Mouse (Mus musculus) neural tube, embryonic 11.5 days (tissue): ENCODE measurements around the gene Sorbs1. TPM values are rescaled to one million over a fixed set of nuclear protein-coding genes. Genes with fewer than 3 reads are reported as not detected.

Experiments
- ATAC-seq: fragments of 200-750 bp; cut with Nextera tagmentation; 2 replicates; pipeline ENCODE4 v1.8.0; 2017; ENCODE audit warnings: moderate number of reproducible peaks, mild to moderate bottlenecking, moderate TSS enrichment, moderate library complexity; ENCODE audit not compliant: insufficient read depth, low FRiP score, low TSS enrichment
- DNase-seq: peaks from one replicate; pipeline ENCODE4 v3.0.0-alpha.2; 2015; ENCODE audit warnings: low spot score
- H3K27ac ChIP-seq: fragments of 300-500 bp; sonication (generic); 2 replicates; pipeline ENCODE4 v1.5.1; 2014; ENCODE audit warnings: low read depth, mild to moderate bottlenecking, low read length
- H3K27me3 ChIP-seq: fragments of 300-500 bp; sonication (generic); 2 replicates; pipeline ENCODE4 v1.6.1; 2014; ENCODE audit warnings: mild to moderate bottlenecking, low read length, mixed read lengths; ENCODE audit not compliant: control insufficient read depth, insufficient read depth
- H3K36me3 ChIP-seq: fragments of 300-500 bp; sonication (generic); 2 replicates; pipeline ENCODE4 v1.6.1; 2014; ENCODE audit warnings: mild to moderate bottlenecking, low read length, moderate library complexity, mixed read lengths; ENCODE audit not compliant: control insufficient read depth, insufficient read depth
- H3K4me1 ChIP-seq: fragments of 300-500 bp; sonication (generic); 2 replicates; pipeline ENCODE4 v1.6.1; 2014; ENCODE audit warnings: low read length, mixed read lengths; ENCODE audit not compliant: control insufficient read depth, insufficient read depth
- H3K4me2 ChIP-seq: fragments of 300-500 bp; sonication (generic); 2 replicates; pipeline ENCODE4 v1.6.1; 2014; ENCODE audit warnings: low read depth, mild to moderate bottlenecking, moderate library complexity
- H3K4me3 ChIP-seq: fragments of 300-500 bp; sonication (generic); 2 replicates; pipeline ENCODE4 v1.5.1; 2014; ENCODE audit warnings: low read depth, low read length
- H3K9ac ChIP-seq: fragments of 300-500 bp; sonication (generic); 2 replicates; pipeline ENCODE4 v1.6.1; 2014; ENCODE audit warnings: mild to moderate bottlenecking, low read length
- H3K9me3 ChIP-seq: fragments of 300-500 bp; sonication (generic); 2 replicates; pipeline ENCODE4 v1.6.1; 2016; ENCODE audit warnings: low read length; ENCODE audit not compliant: control insufficient read depth
- WGBS: fragments of 180-500 bp; shearing (Covaris S2); extraction: QIAGEN DNeasy Blood & Tissue Kit; methylation state at CpG from one replicate; pipeline ENCODE4 v1.1.7; 2014; 5-methylcytosine and 5-hydroxymethylcytosine counted together
- polyA plus RNA-seq: library from polyadenylated mRNA; unstranded; fragments of >200 nt; fragmentation: Nextera tagmentation; extraction: Ambion mirVana; gene quantifications from 2 replicates; pipeline ENCODE4 v1.2.1, GENCODE M21; 2014

Gene Sorbs1
- polyA plus RNA-seq, 1 experiment from 2014 or later, result 91.2 TPM

DNA sequence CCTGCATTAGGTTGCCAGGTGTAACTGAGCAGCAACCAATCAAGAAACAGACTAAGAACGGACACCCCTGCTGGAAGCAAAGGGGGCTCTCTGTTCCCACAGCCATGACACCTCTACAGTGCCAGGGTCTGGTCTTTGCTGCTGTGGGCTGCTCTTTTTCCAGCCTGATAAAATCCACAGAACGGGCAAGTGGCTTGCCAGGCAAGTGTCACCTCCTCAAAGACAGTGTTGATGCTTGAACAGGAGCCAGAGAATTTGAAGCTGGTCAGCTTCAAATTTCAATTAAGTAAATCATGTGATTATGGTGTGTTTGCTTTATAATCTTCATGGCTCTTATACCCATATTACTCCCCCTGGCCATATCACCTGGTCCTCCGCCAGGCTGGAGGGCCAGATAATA, 166.7 kb downstream of the Sorbs1 start:
- no peak for ATAC-seq
- no peaks in the 10 kb centered on the region for H3K36me3 ChIP-seq
- 96% methylated on average over 3 of the region's 3 CpGs for WGBS

GRCm38 (mm10) chr19:40346232-40346844, 167.2 kb downstream of the Sorbs1 start:
- Histone ChIP-seq H3K4me1 (no peaks in the 10 kb centered on the region; the same call in 1 of the 2 replicates), H3K36me3 (no peaks in the 10 kb centered on the region), H3K27ac (no peak overlapping the region), H3K27me3 (no peaks in the 10 kb centered on the region), H3K9me3 (no peaks in the 10 kb centered on the region), H3K4me3 (no peak overlapping the region), H3K9ac (no peak overlapping the region), H3K4me2 (no peak overlapping the region)
- 82% methylated on average over 5 of the region's 5 CpGs for WGBS
- DNase-seq (no peak), ATAC-seq (no peak)

More for the DNA sequence above, 166.7 kb downstream of the Sorbs1 start:
- Histone ChIP-seq H3K27ac (no peak overlapping the region), H3K4me2 (no peak overlapping the region), H3K9ac (no peak overlapping the region), H3K9me3 (no peaks in the 10 kb centered on the region), H3K27me3 (no peaks in the 10 kb centered on the region), H3K4me3 (no peak overlapping the region), H3K4me1 (no peaks in the 10 kb centered on the region; the same call in 1 of the 2 replicates)
- no peak for DNase-seq

DNA sequence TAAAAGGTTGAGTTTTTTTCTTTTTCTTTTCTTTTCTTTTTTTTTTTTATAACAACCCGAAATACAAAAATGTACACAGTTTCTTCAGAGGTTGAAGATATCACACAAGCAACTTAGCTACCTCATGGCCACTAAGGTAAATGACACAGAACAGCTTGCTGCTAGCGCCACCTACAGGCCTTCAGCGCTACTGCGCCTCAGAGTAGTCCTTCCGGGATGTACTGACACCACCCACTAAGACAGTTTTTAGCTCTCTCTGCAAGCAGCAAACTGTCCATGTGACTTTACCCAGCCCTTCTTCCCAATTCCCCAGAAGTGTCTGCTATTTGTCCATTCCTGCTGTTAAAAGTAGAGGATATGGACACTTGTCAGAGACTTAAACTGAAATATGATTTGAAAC, 167.9 kb downstream of the Sorbs1 start:
- DNase-seq (peak; percentile 61), ATAC-seq (no peak)
- H3K9me3 ChIP-seq, result no peaks in the 10 kb centered on the region
- H3K27ac ChIP-seq, result no peak overlapping the region
- WGBS, result 21% methylated on average over 5 of the region's 5 CpGs
- no peaks in the 10 kb centered on the region for H3K36me3 ChIP-seq
- H3K4me2 ChIP-seq, result no peak overlapping the region
- no peaks in the 10 kb centered on the region; the same call in 1 of the 2 replicates for H3K4me1 ChIP-seq
- H3K9ac ChIP-seq, result no peak overlapping the region
- H3K4me3 ChIP-seq, result no peak overlapping the region
- H3K27me3 ChIP-seq, result no peaks in the 10 kb centered on the region

DNA sequence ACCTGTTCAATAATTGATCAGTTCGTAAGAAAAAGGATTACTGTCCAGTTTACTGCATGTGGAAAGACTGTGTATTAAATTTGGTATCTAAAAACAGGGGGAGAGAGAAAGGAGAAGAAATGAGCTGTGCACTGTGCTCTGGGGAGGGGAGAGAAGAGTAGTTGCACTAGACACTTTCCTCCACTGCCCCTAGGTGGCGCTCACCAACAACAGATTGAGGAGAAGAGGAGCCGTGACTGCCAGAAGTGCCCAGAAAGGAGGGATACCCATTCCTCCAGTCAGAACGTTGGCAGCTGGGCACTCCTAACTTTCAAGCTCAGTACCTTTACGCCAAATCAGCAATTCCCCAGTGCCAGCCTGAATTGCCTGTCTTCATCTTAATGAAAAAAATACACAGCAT, 170.6 kb downstream of the Sorbs1 start:
- Histone ChIP-seq H3K27ac (no peak overlapping the region), H3K4me2 (no peak overlapping the region), H3K9ac (no peak overlapping the region), H3K36me3 (no peaks in the 10 kb centered on the region), H3K4me3 (no peak overlapping the region), H3K4me1 (no peaks in the 10 kb centered on the region; the same call in 1 of the 2 replicates), H3K9me3 (no peaks in the 10 kb centered on the region), H3K27me3 (no peaks in the 10 kb centered on the region)
- peak; percentile 85 for DNase-seq
- ATAC-seq, result peak; percentile 31; the same call in 1 of the 2 replicates
- 12% methylated on average over 5 of the region's 5 CpGs for WGBS

GRCm38 (mm10) chr19:40341141-40341540, 172.4 kb downstream of the Sorbs1 start:
- WGBS, result 22% methylated on average over 6 of the region's 6 CpGs
- no peaks in the 10 kb centered on the region for H3K36me3 ChIP-seq
- DNase-seq (peak; percentile 48), ATAC-seq (no peak)
- H3K4me3 ChIP-seq, result no peak overlapping the region
- no peaks in the 10 kb centered on the region; the same call in 1 of the 2 replicates for H3K4me1 ChIP-seq
- H3K9ac ChIP-seq, result no peak overlapping the region
- no peaks in the 10 kb centered on the region for H3K9me3 ChIP-seq
- no peaks in the 10 kb centered on the region for H3K27me3 ChIP-seq
- no peak overlapping the region for H3K4me2 ChIP-seq
- H3K27ac ChIP-seq, result no peak overlapping the region

DNA sequence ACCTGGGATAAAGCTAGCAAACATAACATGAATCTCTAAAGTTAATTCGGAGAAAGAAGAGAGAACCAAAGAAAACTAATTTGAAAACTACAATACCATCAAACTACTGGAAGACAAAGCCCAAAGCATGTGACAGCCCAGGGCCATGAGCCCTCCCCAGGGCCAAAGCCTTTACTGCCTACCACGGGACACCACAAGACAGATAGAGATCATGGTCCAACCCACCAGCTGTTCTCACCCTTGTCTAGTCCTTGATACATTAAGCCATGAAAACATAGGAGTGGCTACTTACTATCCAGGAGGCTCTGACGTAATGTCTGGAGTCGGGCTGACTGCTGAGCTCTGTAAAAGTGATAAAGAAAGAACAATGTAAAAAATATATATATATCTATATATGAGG, 176.9 kb downstream of the Sorbs1 start:
- Histone ChIP-seq H3K36me3 (no peaks in the 10 kb centered on the region), H3K4me1 (no peaks in the 10 kb centered on the region; the same call in 1 of the 2 replicates), H3K27ac (no peak overlapping the region), H3K27me3 (no peaks in the 10 kb centered on the region), H3K9ac (no peak overlapping the region), H3K9me3 (no peaks in the 10 kb centered on the region), H3K4me2 (no peak overlapping the region), H3K4me3 (no peak overlapping the region)
- WGBS, result 79% methylated on average over 4 of the region's 4 CpGs
- ATAC-seq (no peak), DNase-seq (no peak)

GRCm38 (mm10) chr19:40333905-40334304, 179.7 kb downstream of the Sorbs1 start:
- DNase-seq (no peak), ATAC-seq (no peak)
- Histone ChIP-seq H3K4me2 (no peak overlapping the region), H3K4me3 (no peak overlapping the region), H3K9ac (no peak overlapping the region), H3K4me1 (no peaks in the 10 kb centered on the region), H3K27me3 (no peaks in the 10 kb centered on the region), H3K36me3 (no peaks in the 10 kb centered on the region), H3K27ac (no peak overlapping the region), H3K9me3 (no peaks in the 10 kb centered on the region)
- WGBS, result 66% methylated on average over 5 of the region's 5 CpGs

GRCm38 (mm10) chr19:40333081-40333480, 180.5 kb downstream of the Sorbs1 start:
- Histone ChIP-seq H3K4me2 (no peak overlapping the region), H3K36me3 (no peaks in the 10 kb centered on the region), H3K4me3 (no peak overlapping the region), H3K27me3 (no peaks in the 10 kb centered on the region), H3K9me3 (no peaks in the 10 kb centered on the region), H3K4me1 (no peaks in the 10 kb centered on the region), H3K9ac (no peak overlapping the region), H3K27ac (no peak overlapping the region)
- ATAC-seq (no peak), DNase-seq (no peak)
- WGBS, result 90% methylated on average over 4 of the region's 4 CpGs

- DNase-seq, result no peak
- WGBS, result 90% methylated on average over 6 of the region's 6 CpGs
These were observed 181.3 kb downstream of the Sorbs1 start for GRCm38 (mm10) chr19:40332303-40332702.

More at GRCm38 (mm10) chr19:40332303-40332702, 181.3 kb downstream of the Sorbs1 start:
- H3K4me3 ChIP-seq, result no peak overlapping the region
- no peaks in the 10 kb centered on the region for H3K36me3 ChIP-seq
- no peak overlapping the region for H3K27ac ChIP-seq
- H3K9me3 ChIP-seq, result no peaks in the 10 kb centered on the region
- H3K9ac ChIP-seq, result no peak overlapping the region
- H3K4me2 ChIP-seq, result no peak overlapping the region
- no peaks in the 10 kb centered on the region for H3K4me1 ChIP-seq
- no peaks in the 10 kb centered on the region for H3K27me3 ChIP-seq
- no peak for ATAC-seq
